Mouse (Mus musculus): Measurements from ENCODE around the gene Zfp60. TPM values are rescaled to one million over a fixed set of nuclear protein-coding genes. Genes with fewer than 3 reads are reported as not detected.
A peak's percentile ranks its signal among the peaks of the same experiment; 100 is the strongest.

The Zfp60 gene
- polyA plus RNA-seq, 1 experiment from 2014 or later: 30.4 TPM

DNA sequence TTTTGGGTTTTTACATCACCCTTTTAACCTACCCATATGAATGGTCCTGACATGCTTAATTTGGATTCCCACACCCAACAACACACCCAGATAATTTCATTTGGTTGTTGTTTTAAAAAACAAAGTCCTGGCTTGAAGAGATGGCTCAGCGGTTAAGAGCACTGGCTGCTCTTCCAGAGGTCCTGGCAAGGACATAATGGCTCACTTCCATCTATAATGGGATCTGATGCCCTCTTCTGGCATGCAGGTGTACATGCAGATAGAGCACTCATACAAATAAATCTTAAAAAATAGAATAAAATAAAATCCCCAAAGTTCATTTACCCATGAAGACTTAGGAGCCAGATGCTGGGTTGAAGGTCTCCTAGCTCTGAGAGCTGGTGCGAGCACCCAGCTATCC, 69.9 kb downstream of the Zfp60 start:
- H3K36me3 ChIP-seq (ENCODE audit: control insufficient read depth, insufficient read depth, low read length): 0 out of 2 replicates have a peak, but pooled peaks cover 3% of the 10 kb centered on the region
- peaks cover 8% of the 10 kb centered on the region for H3K4me1 ChIP-seq (ENCODE audit: control insufficient read depth, insufficient read depth, low read length)
- no peak overlapping the region for H3K4me2 ChIP-seq (ENCODE audit: low read depth, low read length)
- ATAC-seq (ENCODE audit: low read depth) (no peak), DNase-seq (ENCODE audit: low spot score) (peak; percentile 17)
- no peak overlapping the region for H3K4me3 ChIP-seq (ENCODE audit: low read depth, low read length)
- H3K9ac ChIP-seq (ENCODE audit: low read depth, low read length): no peak overlapping the region
- WGBS: 59% methylated on average over 2 of the region's 2 CpGs
- H3K27ac ChIP-seq (replicated peaks; ENCODE audit: low read depth, low read length): no peak overlapping the region
- no peaks in the 10 kb centered on the region for H3K9me3 ChIP-seq (ENCODE audit: control insufficient read depth, low read length)
- no peaks in the 10 kb centered on the region for H3K27me3 ChIP-seq (replicated peaks; ENCODE audit: control insufficient read depth, insufficient read depth, low read length)

DNA sequence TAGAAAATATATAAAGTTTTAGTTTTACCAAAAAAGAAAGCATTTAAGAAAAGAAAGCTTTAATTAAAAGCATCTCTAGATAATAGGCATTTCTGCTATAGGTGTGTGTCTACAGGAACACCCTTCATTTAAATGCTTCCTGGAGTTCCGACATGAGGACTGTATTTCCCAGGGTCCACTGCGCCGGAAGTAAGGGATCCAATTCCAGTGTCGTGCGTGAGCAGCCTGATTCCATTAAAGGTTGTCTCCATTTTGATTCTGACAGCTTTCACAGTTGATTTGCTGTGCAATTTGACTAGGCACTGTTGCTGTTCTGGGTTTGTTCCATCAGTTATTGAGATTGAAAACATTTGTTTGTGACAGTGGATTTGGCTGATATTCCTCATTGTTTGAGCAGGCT, 71.8 kb downstream of the Zfp60 start:
- Histone ChIP-seq H3K36me3 (ENCODE audit: control insufficient read depth, insufficient read depth, low read length) (0 out of 2 replicates have a peak, but pooled peaks cover 8% of the 10 kb centered on the region), H3K4me1 (ENCODE audit: control insufficient read depth, insufficient read depth, low read length) (peaks cover 8% of the 10 kb centered on the region), H3K4me2 (ENCODE audit: low read depth, low read length) (no peak overlapping the region), H3K4me3 (ENCODE audit: low read depth, low read length) (no peak overlapping the region), H3K9me3 (ENCODE audit: control insufficient read depth, low read length) (no peaks in the 10 kb centered on the region), H3K9ac (ENCODE audit: low read depth, low read length) (no peak overlapping the region), H3K27me3 (replicated peaks; ENCODE audit: control insufficient read depth, insufficient read depth, low read length) (no peaks in the 10 kb centered on the region), H3K27ac (replicated peaks; ENCODE audit: low read depth, low read length) (no peak overlapping the region)
- ATAC-seq (ENCODE audit: low read depth) (no peak), DNase-seq (ENCODE audit: low spot score) (no peak)
- WGBS: 59% methylated on average over 5 of the region's 5 CpGs

Other genes starting within 250 kb of the Zfp60 start
- gene Sertad1, start 244.5 kb upstream of the Zfp60 start, polyA plus RNA-seq (2014; fragmentation: Nextera tagmentation; extraction: Ambion mirVana): 32.6 and 34.7 TPM in 2 replicates
- 2.5 and 2.9 TPM in 2 replicates for gene Prx, start 232.1 kb upstream of the Zfp60 start, polyA plus RNA-seq (2014; fragmentation: Nextera tagmentation; extraction: Ambion mirVana)
- 0.54 and 0.93 TPM in 2 replicates for gene Hipk4, start 208.1 kb upstream of the Zfp60 start, polyA plus RNA-seq (2014; fragmentation: Nextera tagmentation; extraction: Ambion mirVana)
- gene Pld3, start 178.2 kb upstream of the Zfp60 start, polyA plus RNA-seq (2014; fragmentation: Nextera tagmentation; extraction: Ambion mirVana): 111 TPM in 2 replicates
- 28.7 and 32.7 TPM in 2 replicates for gene 2310022A10Rik, start 178.2 kb upstream of the Zfp60 start, polyA plus RNA-seq (2014; fragmentation: Nextera tagmentation; extraction: Ambion mirVana)
- 114 and 123 TPM in 2 replicates for gene Akt2, start 139.8 kb upstream of the Zfp60 start, polyA plus RNA-seq (2014; fragmentation: Nextera tagmentation; extraction: Ambion mirVana)
- 3.8 and 4.6 TPM in 2 replicates for gene Ttc9b, start 77.5 kb upstream of the Zfp60 start, polyA plus RNA-seq (2014; fragmentation: Nextera tagmentation; extraction: Ambion mirVana)
- 7.2 and 8.0 TPM in 2 replicates for gene Map3k10, start 56.8 kb upstream of the Zfp60 start, polyA plus RNA-seq (2014; fragmentation: Nextera tagmentation; extraction: Ambion mirVana)
- 3.2 and 3.4 TPM in 2 replicates for gene Zfp607b, start 42.0 kb upstream of the Zfp60 start, polyA plus RNA-seq (2014; fragmentation: Nextera tagmentation; extraction: Ambion mirVana)
- 1.8 and 1.9 TPM in 2 replicates for gene Zfp626, start 75.8 kb downstream of the Zfp60 start, polyA plus RNA-seq (2014; fragmentation: Nextera tagmentation; extraction: Ambion mirVana)
- 8.4 and 9.6 TPM in 2 replicates for gene Zfp59, start 107.2 kb downstream of the Zfp60 start, polyA plus RNA-seq (2014; fragmentation: Nextera tagmentation; extraction: Ambion mirVana)
- 3.1 and 3.2 TPM in 2 replicates for gene Zfp607a, start 126.1 kb downstream of the Zfp60 start, polyA plus RNA-seq (2014; fragmentation: Nextera tagmentation; extraction: Ambion mirVana)
- 8.0 and 8.3 TPM in 2 replicates for gene Zfp974, start 198.1 kb downstream of the Zfp60 start, polyA plus RNA-seq (2014; fragmentation: Nextera tagmentation; extraction: Ambion mirVana)
- gene Zfp780b, start 247.8 kb downstream of the Zfp60 start, polyA plus RNA-seq (2014; fragmentation: Nextera tagmentation; extraction: Ambion mirVana): 10.5 and 10.9 TPM in 2 replicates